In genomic region chr5:18445969-18446368, GRCm38 (mm10) we compare ENCODE assay signal across 8 mouse cellular contexts.
DNase-seq lines count a peak whose midpoint lies in the region; ATAC-seq and TF ChIP-seq lines count a peak whose summit lies in the region.

No protein-coding gene starts in this region.

- H3K9ac ChIP-seq in heart, adult 2 months (ENCODE audit: low read depth, low read length), result no peak overlapping the region
- H3K9ac ChIP-seq in hindbrain, embryonic 14.5 days, result no peak overlapping the region

- no peaks in the 10 kb centered on the region for H3K27me3 ChIP-seq in heart, adult 2 months (ENCODE audit: control insufficient read depth, insufficient read depth, low read length)
- H3K27me3 ChIP-seq in hindbrain, embryonic 14.5 days (ENCODE audit: control insufficient read depth, insufficient read depth, low read length), result no peaks in the 10 kb centered on the region
- no peaks in the 10 kb centered on the region for H3K27me3 ChIP-seq in midbrain, embryonic 10.5 days (ENCODE audit: low read depth, poor library complexity, severe bottlenecking)

- peak; percentile 80 for ATAC-seq in hindbrain, embryonic 14.5 days (ENCODE audit: low FRiP score)

- H3K4me3 ChIP-seq in heart, adult 2 months, result no peak overlapping the region
- H3K4me3 ChIP-seq in hindbrain, embryonic 14.5 days (replicated peaks; ENCODE audit: low read length), result no peak overlapping the region
- no peak overlapping the region for H3K4me3 ChIP-seq in midbrain, embryonic 10.5 days

- H3K4me2 ChIP-seq in hindbrain, embryonic 14.5 days (replicated peaks), result no peak overlapping the region

- TF ChIP-seq CTCF in heart, adult 2 months (IDR thresholded peaks at IDR 0.05), result peak; percentile 79

- H3K9me3 ChIP-seq in hindbrain, embryonic 14.5 days (ENCODE audit: control insufficient read depth, low read length), result no peaks in the 10 kb centered on the region
- no peaks in the 10 kb centered on the region for H3K9me3 ChIP-seq in midbrain, embryonic 10.5 days (replicated peaks)

- no peak for TF ChIP-seq POLR2A in heart, adult 2 months (IDR thresholded peaks at IDR 0.05; ENCODE audit: insufficient read depth, low read depth, low read length)

- intact Hi-C loops in heart, adult 2 months (cut with DNase I), result loop anchor here (1.0 to 5.0 kb wide), 2 partner anchors 84 to 358 kb away; partner anchors contain the start of gene Gnai1
- intact Hi-C loops in heart, postnatal 25 days (cut with DNase I), result loop anchor here (1.0 to 5.0 kb wide), 2 partner anchors 358 to 424 kb away; no protein-coding TSS in a partner anchor

- H3K79me2 ChIP-seq in heart, adult 2 months (replicated peaks; ENCODE audit: control insufficient read depth, insufficient read depth, low read length), result no peaks in the 10 kb centered on the region

- DNase-seq in heart, adult 2 months, result peak; percentile 12 to 37
- DNase-seq in heart, postnatal 25 days (ENCODE audit: low spot score), result no peak
- DNase-seq in brain, adult 2 months (ENCODE audit: low read depth, low spot score), result peak; percentile 95
- DNase-seq in fibroblast of lung, adult 2 months (ENCODE audit: low read depth), result peak; percentile 56
- peak; percentile 95 for DNase-seq in hindbrain, embryonic 14.5 days (ENCODE audit: low spot score)
- peak; percentile 22 to 84 for DNase-seq in layer of hippocampus, postnatal 25 days (ENCODE audit: extremely low spot score in 1 of 2, low spot score in 1 of 2)
- DNase-seq in midbrain, embryonic 10.5 days (ENCODE audit: low spot score), result peak; percentile 46
- DNase-seq in telencephalon, adult 2 months (ENCODE audit: low read depth, low spot score), result peak; percentile 83

- WGBS in heart, adult 2 months, result 12% methylated on average over 8 of the region's 8 CpGs
- WGBS in hindbrain, embryonic 14.5 days, result 28% methylated on average over 7 of the region's 8 CpGs
- 29% methylated on average over 8 of the region's 8 CpGs for WGBS in midbrain, embryonic 10.5 days

- H3K4me1 ChIP-seq in heart, adult 2 months (ENCODE audit: control insufficient read depth, insufficient read depth, low read length), result no peaks in the 10 kb centered on the region
- H3K4me1 ChIP-seq in hindbrain, embryonic 14.5 days (replicated peaks; ENCODE audit: control insufficient read depth, insufficient read depth, low read length), result no peaks in the 10 kb centered on the region
- H3K4me1 ChIP-seq in midbrain, embryonic 10.5 days, result no peaks in the 10 kb centered on the region

- no peak for TF ChIP-seq EP300 in heart, adult 2 months (IDR thresholded peaks at IDR 0.05; ENCODE audit: insufficient read depth, low read depth, low read length)

- H3K36me3 ChIP-seq in heart, adult 2 months (ENCODE audit: control insufficient read depth, insufficient read depth, low read length), result no peaks in the 10 kb centered on the region
- H3K36me3 ChIP-seq in hindbrain, embryonic 14.5 days (replicated peaks; ENCODE audit: control insufficient read depth, insufficient read depth), result no peaks in the 10 kb centered on the region
- H3K36me3 ChIP-seq in midbrain, embryonic 10.5 days, result no peaks in the 10 kb centered on the region

- no peak overlapping the region for H3K27ac ChIP-seq in heart, adult 2 months
- no peak overlapping the region for H3K27ac ChIP-seq in hindbrain, embryonic 14.5 days
- H3K27ac ChIP-seq in midbrain, embryonic 10.5 days (replicated peaks), result no peak overlapping the region
